Mouse (Mus musculus): ENCODE results near the gene Synrg.

Synrg gene

GRCm38 (mm10) chr11:84033671-84034070 lies 69.4 kb downstream of the Synrg start:
- no peak for DNase-seq (ENCODE audit: extremely low spot score, low read depth, low spot score)

GRCm38 (mm10) chr11:84040621-84041020 lies 76.4 kb downstream of the Synrg start:
- DNase-seq (ENCODE audit: extremely low spot score, low read depth, low spot score), result no peak

- DNase-seq (ENCODE audit: extremely low spot score, low read depth, low spot score), result no peak
Measured at GRCm38 (mm10) chr11:84042808-84043762, 78.9 kb downstream of the Synrg start.

GRCm38 (mm10) chr11:84044988-84045387 lies 80.8 kb downstream of the Synrg start:
- DNase-seq (ENCODE audit: extremely low spot score, low read depth, low spot score), result no peak

GRCm38 (mm10) chr11:84047270-84047669 lies 83.0 kb downstream of the Synrg start:
- DNase-seq (ENCODE audit: extremely low spot score, low read depth, low spot score), result no peak

- DNase-seq (ENCODE audit: extremely low spot score, low read depth, low spot score), result no peak
Measured at GRCm38 (mm10) chr11:84048411-84048810, 84.2 kb downstream of the Synrg start.

- no peak for DNase-seq (ENCODE audit: extremely low spot score, low read depth, low spot score)
Measured at GRCm38 (mm10) chr11:84053055-84053454, 88.8 kb downstream of the Synrg start.

GRCm38 (mm10) chr11:84053524-84054163 lies 89.4 kb downstream of the Synrg start:
- no peak for DNase-seq (ENCODE audit: extremely low spot score, low read depth, low spot score)

- no peak for DNase-seq (ENCODE audit: extremely low spot score, low read depth, low spot score)
Measured at GRCm38 (mm10) chr11:84057418-84057817, 93.2 kb downstream of the Synrg start.

GRCm38 (mm10) chr11:84059784-84060183 lies 95.6 kb downstream of the Synrg start:
- DNase-seq (ENCODE audit: extremely low spot score, low read depth, low spot score), result no peak

GRCm38 (mm10) chr11:84060635-84061034 lies 96.4 kb downstream of the Synrg start:
- DNase-seq (ENCODE audit: extremely low spot score, low read depth, low spot score), result no peak

- DNase-seq (ENCODE audit: extremely low spot score, low read depth, low spot score), result no peak
Measured at GRCm38 (mm10) chr11:84061881-84062280, 97.7 kb downstream of the Synrg start.

GRCm38 (mm10) chr11:84062805-84063204 lies 98.6 kb downstream of the Synrg start:
- no peak for DNase-seq (ENCODE audit: extremely low spot score, low read depth, low spot score)

GRCm38 (mm10) chr11:84063631-84064209 lies 99.5 kb downstream of the Synrg start:
- no peak for DNase-seq (ENCODE audit: extremely low spot score, low read depth, low spot score)

- DNase-seq (ENCODE audit: extremely low spot score, low read depth, low spot score), result no peak
Measured at GRCm38 (mm10) chr11:84066071-84066481, 101.8 kb downstream of the Synrg start.

GRCm38 (mm10) chr11:84066927-84067645 lies 102.9 kb downstream of the Synrg start:
- no peak for DNase-seq (ENCODE audit: extremely low spot score, low read depth, low spot score)

- DNase-seq (ENCODE audit: extremely low spot score, low read depth, low spot score), result no peak
Measured at GRCm38 (mm10) chr11:84067720-84068190, 103.5 kb downstream of the Synrg start.

- no peak for DNase-seq (ENCODE audit: extremely low spot score, low read depth, low spot score)
Measured at GRCm38 (mm10) chr11:84068191-84069033, 104.2 kb downstream of the Synrg start.

GRCm38 (mm10) chr11:84069034-84069370 lies 104.8 kb downstream of the Synrg start, which contains the start of gene Dusp14:
Gene Dusp14, minus strand, starts transcription at chr11:84069261.
- no peak for DNase-seq (ENCODE audit: extremely low spot score, low read depth, low spot score)

Measured in hindlimb bud, embryonic 11.5 days (tissue).